Mouse (Mus musculus): Measurements from ENCODE around the gene Adra1b. TPM values are rescaled to one million over a fixed set of nuclear protein-coding genes. Genes with fewer than 3 reads are reported as not detected.

The Adra1b gene
- polyA plus RNA-seq, 2 experiments: 0.99 to 2.3 TPM

DNA sequence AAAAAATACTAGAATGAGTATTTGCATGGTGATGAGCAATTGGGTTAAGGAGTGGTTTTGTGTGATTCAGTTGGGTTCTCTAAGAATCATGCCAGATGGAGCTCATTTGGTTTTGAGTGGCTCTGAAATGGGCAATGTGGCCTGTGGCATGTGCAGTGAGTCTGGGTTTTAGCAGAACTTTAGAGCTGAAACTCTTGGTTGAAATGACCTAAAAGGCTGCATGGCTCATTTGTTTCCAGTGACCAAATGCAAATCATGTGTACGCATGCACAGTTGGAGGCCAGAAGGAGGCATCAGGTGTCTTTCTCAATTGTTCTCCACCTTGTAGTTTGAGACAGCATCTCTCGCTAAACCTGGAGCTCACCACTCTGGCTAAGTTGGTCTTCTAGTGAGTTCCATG lies 35.0 kb upstream of the Adra1b start:
- Histone ChIP-seq H3K4me3 (replicated peaks; ENCODE audit: low read length) (no peak overlapping the region), H3K4me1 (ENCODE audit: control insufficient read depth, insufficient read depth, low read length) (no peaks in the 10 kb centered on the region), H3K9me3 (ENCODE audit: control insufficient read depth, low read length) (no peaks in the 10 kb centered on the region), H3K36me3 (ENCODE audit: control insufficient read depth, insufficient read depth, low read length) (no peaks in the 10 kb centered on the region), H3K4me2 (replicated peaks; ENCODE audit: low read depth, low read length, severe bottlenecking) (no peak overlapping the region), H3K27me3 (ENCODE audit: control insufficient read depth, insufficient read depth, low read length) (no peaks in the 10 kb centered on the region), H3K27ac (replicated peaks; ENCODE audit: low read depth, low read length) (no peak overlapping the region), H3K9ac (ENCODE audit: low read depth, low read length, severe bottlenecking) (no peak overlapping the region)
- DNase-seq (ENCODE audit: low spot score) (no peak), ATAC-seq (ENCODE audit: low FRiP score, low read depth) (no peak)
- WGBS: 86% methylated on average over 2 of the region's 2 CpGs
- no peak for TF ChIP-seq POLR2A (IDR thresholded peaks at IDR 0.05; ENCODE audit: borderline replicate concordance, extremely low read depth, insufficient read depth, insufficient read length)

GRCm38 (mm10) chr11:43933480-43933879 lies 32.5 kb upstream of the Adra1b start:
- Histone ChIP-seq H3K27me3 (ENCODE audit: control insufficient read depth, insufficient read depth, low read length) (no peaks in the 10 kb centered on the region), H3K4me1 (ENCODE audit: control insufficient read depth, insufficient read depth, low read length) (no peaks in the 10 kb centered on the region), H3K27ac (replicated peaks; ENCODE audit: low read depth, low read length) (no peak overlapping the region), H3K4me3 (replicated peaks; ENCODE audit: low read length) (no peak overlapping the region), H3K4me2 (replicated peaks; ENCODE audit: low read depth, low read length, severe bottlenecking) (no peak overlapping the region), H3K36me3 (ENCODE audit: control insufficient read depth, insufficient read depth, low read length) (no peaks in the 10 kb centered on the region), H3K9ac (ENCODE audit: low read depth, low read length, severe bottlenecking) (no peak overlapping the region), H3K9me3 (ENCODE audit: control insufficient read depth, low read length) (no peaks in the 10 kb centered on the region)
- DNase-seq (ENCODE audit: low spot score): no peak
- WGBS: 56% methylated on average over 6 of the region's 6 CpGs
- no peak for TF ChIP-seq POLR2A (IDR thresholded peaks at IDR 0.05; ENCODE audit: borderline replicate concordance, extremely low read depth, insufficient read depth, insufficient read length)
- ATAC-seq (ENCODE audit: low FRiP score, low read depth): no peak

DNA sequence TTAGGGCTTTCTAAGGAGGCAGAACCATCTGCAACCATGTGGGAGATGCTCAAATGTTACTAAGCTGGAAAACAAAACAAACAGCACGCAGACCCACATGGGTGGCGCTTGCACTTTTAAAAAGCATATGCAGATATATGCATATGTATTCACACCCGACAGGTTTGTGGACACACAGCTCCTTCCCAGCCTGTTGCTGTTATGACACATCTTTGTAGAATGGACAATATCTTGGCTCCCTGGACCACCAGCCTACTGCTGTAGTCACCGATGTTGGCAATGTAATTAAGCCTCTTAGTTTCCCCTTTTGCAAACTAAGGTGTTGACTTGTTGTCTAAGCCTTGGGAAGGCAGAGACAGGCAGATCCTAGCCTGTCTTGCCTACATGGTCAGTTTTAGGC lies 32.0 kb upstream of the Adra1b start:
- ATAC-seq (ENCODE audit: low FRiP score, low read depth): no peak
- H3K36me3 ChIP-seq (ENCODE audit: control insufficient read depth, insufficient read depth, low read length): no peaks in the 10 kb centered on the region
- no peak overlapping the region for H3K4me3 ChIP-seq (replicated peaks; ENCODE audit: low read length)
- H3K27me3 ChIP-seq (ENCODE audit: control insufficient read depth, insufficient read depth, low read length): no peaks in the 10 kb centered on the region
- no peaks in the 10 kb centered on the region for H3K9me3 ChIP-seq (ENCODE audit: control insufficient read depth, low read length)
- H3K4me2 ChIP-seq (replicated peaks; ENCODE audit: low read depth, low read length, severe bottlenecking): no peak overlapping the region
- H3K27ac ChIP-seq (replicated peaks; ENCODE audit: low read depth, low read length): no peak overlapping the region
- DNase-seq (ENCODE audit: low spot score): no peak
- 91% methylated on average over 4 of the region's 4 CpGs for WGBS
- TF ChIP-seq POLR2A (IDR thresholded peaks at IDR 0.05; ENCODE audit: borderline replicate concordance, extremely low read depth, insufficient read depth, insufficient read length): no peak
- no peaks in the 10 kb centered on the region for H3K4me1 ChIP-seq (ENCODE audit: control insufficient read depth, insufficient read depth, low read length)
- no peak overlapping the region for H3K9ac ChIP-seq (ENCODE audit: low read depth, low read length, severe bottlenecking)

DNA sequence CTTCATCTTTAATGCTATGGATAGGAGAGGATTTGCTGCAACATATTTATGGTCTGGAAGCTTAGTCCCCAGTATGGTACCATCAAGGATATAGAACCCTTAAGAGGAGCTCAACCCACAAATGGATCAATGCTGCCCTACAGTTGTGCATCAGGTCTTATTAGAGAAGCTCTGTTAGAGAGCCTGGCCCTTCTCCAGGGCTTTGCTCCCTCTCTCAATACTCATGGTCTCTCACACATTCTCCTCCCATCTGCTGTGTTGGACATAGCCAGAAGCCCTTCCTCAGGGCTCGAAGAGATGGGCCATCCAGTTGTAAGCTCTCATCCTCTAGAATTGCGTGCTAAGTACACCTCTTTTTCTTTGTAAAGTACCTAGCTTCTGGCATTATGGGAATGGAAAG lies 29.2 kb upstream of the Adra1b start:
- Histone ChIP-seq H3K4me1 (ENCODE audit: control insufficient read depth, insufficient read depth, low read length) (no peaks in the 10 kb centered on the region), H3K27ac (replicated peaks; ENCODE audit: low read depth, low read length) (no peak overlapping the region), H3K4me2 (replicated peaks; ENCODE audit: low read depth, low read length, severe bottlenecking) (no peak overlapping the region), H3K27me3 (ENCODE audit: control insufficient read depth, insufficient read depth, low read length) (no peaks in the 10 kb centered on the region), H3K4me3 (replicated peaks; ENCODE audit: low read length) (no peak overlapping the region), H3K9me3 (ENCODE audit: control insufficient read depth, low read length) (no peaks in the 10 kb centered on the region), H3K9ac (ENCODE audit: low read depth, low read length, severe bottlenecking) (no peak overlapping the region), H3K36me3 (ENCODE audit: control insufficient read depth, insufficient read depth, low read length) (no peaks in the 10 kb centered on the region)
- no peak for ATAC-seq (ENCODE audit: low FRiP score, low read depth)
- WGBS: 91% methylated on average over 2 of the region's 2 CpGs
- DNase-seq (ENCODE audit: low spot score): no peak
- TF ChIP-seq POLR2A (IDR thresholded peaks at IDR 0.05; ENCODE audit: borderline replicate concordance, extremely low read depth, insufficient read depth, insufficient read length): no peak

GRCm38 (mm10) chr11:43929706-43930105 lies 28.7 kb upstream of the Adra1b start:
- ATAC-seq (ENCODE audit: low FRiP score, low read depth) (no peak), DNase-seq (ENCODE audit: low spot score) (no peak)
- Histone ChIP-seq H3K27me3 (ENCODE audit: control insufficient read depth, insufficient read depth, low read length) (no peaks in the 10 kb centered on the region), H3K9me3 (ENCODE audit: control insufficient read depth, low read length) (no peaks in the 10 kb centered on the region), H3K36me3 (ENCODE audit: control insufficient read depth, insufficient read depth, low read length) (no peaks in the 10 kb centered on the region), H3K27ac (replicated peaks; ENCODE audit: low read depth, low read length) (no peak overlapping the region), H3K4me1 (ENCODE audit: control insufficient read depth, insufficient read depth, low read length) (no peaks in the 10 kb centered on the region), H3K4me2 (replicated peaks; ENCODE audit: low read depth, low read length, severe bottlenecking) (no peak overlapping the region), H3K4me3 (replicated peaks; ENCODE audit: low read length) (no peak overlapping the region), H3K9ac (ENCODE audit: low read depth, low read length, severe bottlenecking) (no peak overlapping the region)
- TF ChIP-seq POLR2A (IDR thresholded peaks at IDR 0.05; ENCODE audit: borderline replicate concordance, extremely low read depth, insufficient read depth, insufficient read length): no peak
- 61% methylated on average over 5 of the region's 5 CpGs for WGBS

GRCm38 (mm10) chr11:43929178-43929577 lies 28.2 kb upstream of the Adra1b start:
- H3K4me2 ChIP-seq (replicated peaks; ENCODE audit: low read depth, low read length, severe bottlenecking): no peak overlapping the region
- H3K9ac ChIP-seq (ENCODE audit: low read depth, low read length, severe bottlenecking): no peak overlapping the region
- H3K4me1 ChIP-seq (ENCODE audit: control insufficient read depth, insufficient read depth, low read length): no peaks in the 10 kb centered on the region
- no peak for TF ChIP-seq POLR2A (IDR thresholded peaks at IDR 0.05; ENCODE audit: borderline replicate concordance, extremely low read depth, insufficient read depth, insufficient read length)
- H3K27me3 ChIP-seq (ENCODE audit: control insufficient read depth, insufficient read depth, low read length): no peaks in the 10 kb centered on the region
- H3K9me3 ChIP-seq (ENCODE audit: control insufficient read depth, low read length): no peaks in the 10 kb centered on the region
- no peak for DNase-seq (ENCODE audit: low spot score)
- ATAC-seq (ENCODE audit: low FRiP score, low read depth): no peak
- no peaks in the 10 kb centered on the region for H3K36me3 ChIP-seq (ENCODE audit: control insufficient read depth, insufficient read depth, low read length)
- no peak overlapping the region for H3K4me3 ChIP-seq (replicated peaks; ENCODE audit: low read length)
- 51% methylated on average over 5 of the region's 5 CpGs for WGBS
- H3K27ac ChIP-seq (replicated peaks; ENCODE audit: low read depth, low read length): no peak overlapping the region

Data from limb, embryonic 14.5 days (tissue).